In the genomic region with DNA sequence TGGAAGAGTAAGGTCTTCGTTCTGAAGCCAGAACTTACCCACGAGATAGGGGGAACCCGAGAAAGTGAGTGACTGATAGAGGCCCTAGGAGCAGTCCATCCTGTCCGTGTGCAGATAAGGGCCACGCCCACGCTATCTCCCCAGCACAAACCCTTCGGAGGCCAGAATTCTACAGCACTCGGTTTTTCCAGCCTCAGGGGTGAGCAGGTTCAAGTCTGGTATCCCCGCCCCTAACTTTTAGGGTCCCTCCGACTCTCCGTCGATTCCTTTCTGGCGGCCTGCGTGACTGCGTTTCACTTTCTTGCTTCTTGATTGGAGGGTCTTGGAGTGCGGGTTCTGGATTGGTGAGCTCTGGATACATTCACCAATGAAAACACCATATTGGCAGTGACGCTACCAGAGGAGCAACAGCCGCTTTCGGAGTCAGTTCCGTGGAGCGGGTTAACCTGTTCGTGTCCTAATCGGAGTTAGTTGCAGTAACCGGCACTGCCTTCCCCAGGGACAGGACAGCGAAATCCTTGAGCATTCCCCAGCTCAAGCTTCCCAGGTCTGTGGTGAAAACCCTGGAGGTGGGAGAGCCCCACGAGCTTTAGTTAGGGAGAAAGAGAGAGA, we compare ENCODE assay signal across 7 mouse cellular contexts. TPM values are rescaled to one million over a fixed set of nuclear protein-coding genes. Genes with fewer than 3 reads are reported as not detected.
DNase-seq lines count a peak whose midpoint lies in the region; ATAC-seq lines count a peak whose summit lies in the region.

A gene (minus strand): TSS at position 271 of the 612 bp plus-strand sequence.

- H3K4me2 ChIP-seq in intestine, embryonic 16.5 days (ENCODE audit: low read depth, low read length), result peak within 1 kb of the TSS; percentile 83
- peak within 1 kb of the TSS; percentile 86 for H3K4me2 ChIP-seq in midbrain, embryonic 11.5 days

- H3K36me3 ChIP-seq in intestine, embryonic 16.5 days (ENCODE audit: control insufficient read depth, insufficient read depth, low read length), result peaks cover 22% of the 10 kb centered on the region
- peaks cover 15% of the 10 kb centered on the region for H3K36me3 ChIP-seq in midbrain, embryonic 11.5 days (ENCODE audit: control insufficient read depth, insufficient read depth, low read length)

- ATAC-seq in intestine, embryonic 16.5 days, result peak; percentile 98
- ATAC-seq in midbrain, embryonic 11.5 days (ENCODE audit: low FRiP score), result peak; percentile 98

- peaks cover 17% of the 10 kb centered on the region; the same call in 1 of the 2 replicates for H3K4me1 ChIP-seq in intestine, embryonic 16.5 days (ENCODE audit: control insufficient read depth, insufficient read depth, low read length)
- peaks cover 8% of the 10 kb centered on the region for H3K4me1 ChIP-seq in midbrain, embryonic 11.5 days (ENCODE audit: control insufficient read depth, insufficient read depth, low read length)

- peak; percentile 95 for DNase-seq in adrenal gland, adult 2 months
- peak; percentile 92 for DNase-seq in embryo, embryonic 11.5 days (ENCODE audit: low read depth, low spot score)
- DNase-seq in gastrocnemius, postnatal 4 days (ENCODE audit: low spot score in 2 of 2), result peak; percentile 73 to 84
- DNase-seq in left cerebral cortex, postnatal 36 days (ENCODE audit: low spot score in 2 of 2), result peak; percentile 91 to 94
- peak; percentile 96 for DNase-seq in midbrain, embryonic 11.5 days (ENCODE audit: low spot score, missing footprints)
- peak; percentile 96 for DNase-seq in skeletal muscle tissue, adult 2 months (ENCODE audit: low read depth, low spot score)

- WGBS in intestine, embryonic 16.5 days, result under 1% methylated on average over 26 of the region's 26 CpGs
- WGBS in midbrain, embryonic 11.5 days, result 0% methylated on average over 26 of the region's 26 CpGs

- peak within 1 kb of the TSS; percentile 68 for H3K4me3 ChIP-seq in intestine, embryonic 16.5 days (ENCODE audit: low read length)
- peak within 1 kb of the TSS; percentile 69 for H3K4me3 ChIP-seq in midbrain, embryonic 11.5 days (ENCODE audit: low read depth, low read length)

- no peaks in the 10 kb centered on the region for H3K9me3 ChIP-seq in intestine, embryonic 16.5 days (ENCODE audit: control insufficient read depth, low read length)
- no peaks in the 10 kb centered on the region for H3K9me3 ChIP-seq in midbrain, embryonic 11.5 days (ENCODE audit: control insufficient read depth, low read length)

- H3K27me3 ChIP-seq in intestine, embryonic 16.5 days (replicated peaks; ENCODE audit: control insufficient read depth, insufficient read depth, low read length), result no peaks in the 10 kb centered on the region
- no peaks in the 10 kb centered on the region for H3K27me3 ChIP-seq in midbrain, embryonic 11.5 days (ENCODE audit: control insufficient read depth, insufficient read depth, low read length)

- H3K27ac ChIP-seq in intestine, embryonic 16.5 days (ENCODE audit: low read length), result peak within 1 kb of the TSS; percentile 91
- peak within 1 kb of the TSS; percentile 49; the same call in 1 of the 2 replicates for H3K27ac ChIP-seq in midbrain, embryonic 11.5 days (ENCODE audit: low read depth, low read length)

- intact Hi-C loops in left cerebral cortex, postnatal 36 days (cut with DNase I), result no loop called here

- peak within 1 kb of the TSS; percentile 79 for H3K9ac ChIP-seq in intestine, embryonic 16.5 days (ENCODE audit: low read depth, low read length)
- H3K9ac ChIP-seq in midbrain, embryonic 11.5 days (ENCODE audit: low read length), result peak within 1 kb of the TSS; percentile 85

RNA-seq across cellular contexts. Expression of the gene that starts here (rescaled TPM):
- 10 to 100 TPM; 28.6 to 32.2 TPM for total RNA-seq in adrenal gland, adult 2 months (2021)
- 44.2 and 55.0 TPM in 2 replicates for polyA plus RNA-seq in adrenal gland, adult 2 months (2012; rRNA removed)
- total RNA-seq in gastrocnemius, postnatal 4 days (2021), result 10 to 100 TPM; 22.6 to 25.8 TPM
- 40.2 and 40.9 TPM in 2 replicates for polyA plus RNA-seq in intestine, embryonic 16.5 days (2015; fragmentation: Nextera tagmentation; extraction: Ambion mirVana)
- total RNA-seq in left cerebral cortex, postnatal 36 days (2021), result 10 to 100 TPM; 21.7 to 26.6 TPM
- polyA plus RNA-seq in midbrain, embryonic 11.5 days (2014; fragmentation: Nextera tagmentation; extraction: Ambion mirVana), result 54.1 and 56.3 TPM in 2 replicates

Comparison
In these comparisons a context has a peak if more than half of its experiments do, and no peak if none do; other contexts are left out.
1. Peak in every context shown above with its lines: DNase-seq, ATAC-seq, H3K4me3 ChIP-seq and H3K27ac ChIP-seq.